Mouse (Mus musculus) left cerebral cortex, postnatal 4 days (tissue): Measurements from ENCODE around the gene Aldob. TPM values are rescaled to one million over a fixed set of nuclear protein-coding genes. Genes with fewer than 3 reads are reported as not detected.

Experiments
- DNase-seq: peaks from one replicate; pipeline ENCODE4 v3.0.0-alpha.2; 2022
- intact Hi-C: fragments of 180-260 bp; cut with DNase I; formaldehyde crosslinking; loops from one replicate; pipeline ENCODE4 v1.15.1; 2025
- total RNA-seq, 2 experiments: library from RNA; stranded (reverse); gene quantifications; 2 replicates each; pipeline ENCODE4 v1.2.3; 2021

Aldob gene
- under 1 TPM; 0.79 to 0.96 TPM for total RNA-seq

DNA sequence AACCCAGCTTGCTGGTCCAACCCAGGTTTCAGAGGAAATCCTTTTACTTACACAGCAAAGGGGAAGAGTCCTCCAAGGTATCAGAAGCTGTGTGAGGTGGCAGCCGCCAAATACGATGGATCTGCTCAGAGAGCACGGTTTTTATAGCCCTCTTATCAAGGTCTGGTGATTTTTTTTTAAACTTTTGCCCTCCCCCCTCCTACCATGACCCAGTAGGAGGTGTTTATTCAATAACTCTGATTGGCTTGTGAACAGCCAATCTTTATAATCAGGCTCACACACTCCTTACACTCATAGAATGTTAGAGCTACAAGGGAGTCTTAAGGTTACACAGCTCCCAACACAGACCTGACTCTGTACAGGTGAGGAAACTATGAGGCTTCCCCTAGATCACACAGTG lies at the start of gene Aldob:
Gene Aldob (minus strand): TSS at position 164 of the 400 bp plus-strand sequence.
- intact Hi-C loops: no loop called here
- DNase-seq: no peak

DNA sequence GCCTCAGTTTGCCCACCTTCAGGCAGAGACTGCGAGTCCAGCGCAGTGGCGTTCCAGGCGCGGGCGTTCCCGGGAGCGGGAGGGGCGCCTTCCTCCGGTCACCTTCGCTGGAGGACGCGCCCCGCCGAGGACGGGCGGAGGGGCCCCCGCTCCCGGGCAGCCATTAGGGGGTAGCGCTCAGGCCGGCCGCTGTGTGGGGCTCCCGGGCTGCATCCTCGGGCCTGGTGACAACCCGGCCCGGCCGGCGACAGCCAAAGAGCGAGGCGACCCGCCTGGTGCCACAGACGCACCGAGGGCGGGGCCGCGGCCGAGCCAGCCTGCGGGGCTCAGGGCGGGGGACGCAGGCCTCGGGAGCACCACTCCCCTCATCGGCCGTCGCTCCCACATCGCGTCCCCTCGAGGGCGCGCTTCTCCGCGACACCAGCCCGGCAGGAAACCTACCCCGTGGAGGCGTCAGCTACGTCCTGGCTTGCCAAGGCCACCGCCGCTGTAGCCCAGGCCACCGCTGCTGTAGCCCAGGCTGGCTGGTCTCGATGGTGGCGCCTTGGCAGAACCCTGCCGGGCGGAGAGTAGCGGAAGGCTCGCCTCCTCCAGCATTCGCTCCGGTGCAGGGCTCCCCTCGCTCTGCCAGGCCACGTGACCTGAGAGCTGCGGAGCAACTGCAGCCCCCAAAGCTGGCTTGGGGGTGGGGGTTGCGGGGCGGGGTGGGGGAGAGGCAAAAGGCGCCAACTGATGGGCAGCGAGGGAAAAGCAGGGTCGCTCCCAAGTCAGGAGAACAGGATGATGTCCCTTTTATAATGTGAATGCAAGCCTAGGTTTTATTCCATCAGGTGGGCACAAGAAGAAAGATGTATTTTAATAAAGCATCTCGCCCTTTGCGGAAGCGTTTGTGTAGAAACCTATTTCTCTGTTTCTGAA lies 48.1 kb upstream of the Aldob start, which contains the start of gene Tmem246:
Gene Tmem246 (minus strand): TSS at position 694 of the 918 bp plus-strand sequence.
- intact Hi-C loops: no loop called here
- peak; percentile 86 for DNase-seq

DNA sequence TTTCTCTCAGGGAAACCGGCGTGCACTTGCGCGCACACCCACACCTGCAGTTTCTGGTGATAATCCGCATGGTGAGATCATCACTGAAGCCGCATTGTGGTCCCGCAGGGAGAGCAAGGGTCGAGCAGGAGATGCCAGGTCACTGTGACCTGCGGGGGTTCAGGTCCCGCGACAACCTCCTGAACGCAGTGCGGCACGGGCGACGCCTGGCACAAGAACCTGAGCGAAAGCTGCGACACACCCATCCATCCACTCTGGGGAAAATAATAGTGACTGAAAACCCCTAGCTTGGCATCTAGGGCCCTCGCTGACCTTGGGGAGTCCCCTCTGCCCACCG lies 47.5 kb upstream of the Aldob start:
- peak; percentile 35 for DNase-seq
- intact Hi-C loops: no loop called here

DNA sequence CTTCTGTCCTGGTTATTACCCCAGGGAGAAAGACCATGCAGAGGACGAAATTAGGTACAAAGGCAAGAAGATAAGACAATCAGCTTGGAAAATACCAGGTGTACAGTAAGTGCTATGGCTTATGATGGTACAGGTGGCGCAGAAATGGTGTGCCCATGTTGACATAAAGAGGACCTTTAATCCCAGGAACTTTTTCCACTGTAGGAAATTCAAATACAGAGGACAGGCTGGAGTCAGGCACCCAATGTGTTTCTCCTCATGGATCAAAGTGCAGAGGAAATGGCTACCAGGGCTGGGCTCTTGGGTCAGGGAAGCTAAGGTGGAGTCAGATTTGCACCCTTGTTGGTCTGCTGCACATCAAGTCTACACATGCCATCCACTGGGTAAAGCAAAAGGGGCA lies 40.8 kb upstream of the Aldob start:
- intact Hi-C loops: no loop called here
- no peak for DNase-seq

DNA sequence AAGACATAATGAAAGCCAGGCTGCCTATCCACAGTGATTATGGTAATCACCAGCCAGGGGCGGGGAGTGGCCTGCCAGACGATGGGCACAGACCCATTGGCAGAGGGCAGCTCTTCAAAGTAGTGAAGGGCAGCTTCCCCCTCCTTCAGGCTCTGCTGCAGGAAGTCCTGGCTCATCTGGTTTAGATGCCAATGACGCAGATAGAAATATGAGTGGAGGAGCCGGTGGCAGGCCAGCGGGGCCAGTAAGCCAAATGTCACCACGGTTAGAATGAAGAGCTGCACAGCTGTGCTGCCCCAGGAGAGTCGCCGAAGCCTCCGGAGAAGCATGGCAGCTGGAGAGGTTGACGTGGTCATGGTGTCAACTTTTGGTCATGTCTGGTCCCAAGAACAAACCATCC lies 37.5 kb upstream of the Aldob start:
- no peak for DNase-seq
- intact Hi-C loops: no loop called here

DNA sequence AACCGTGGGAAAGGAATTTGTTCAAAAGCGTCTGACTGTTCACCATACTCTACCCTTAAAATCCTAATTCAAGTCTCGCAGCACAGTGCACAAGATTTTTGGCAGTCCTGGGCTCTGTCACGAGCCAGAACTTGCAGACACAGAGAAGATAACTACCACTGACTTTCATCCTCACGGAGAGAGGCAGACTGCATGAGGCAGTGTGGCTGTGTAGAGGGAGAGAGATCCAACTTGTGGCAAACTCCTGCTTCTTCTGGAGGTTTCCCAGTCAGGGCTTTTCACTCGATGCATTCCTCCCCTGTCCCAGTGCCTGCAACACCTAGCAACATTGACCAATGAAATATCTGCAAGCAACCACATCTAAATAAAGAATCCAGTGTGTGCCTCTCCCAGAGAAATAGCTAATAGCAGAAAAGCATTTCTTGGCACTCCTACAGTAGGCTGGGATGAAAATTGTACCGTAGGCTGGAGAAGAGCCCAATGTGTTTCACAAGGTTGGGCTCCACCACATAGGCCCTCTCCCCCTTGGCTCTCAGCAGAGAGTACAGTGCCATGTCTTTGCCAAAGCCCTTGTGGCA lies 36.3 kb upstream of the Aldob start:
- intact Hi-C loops: no loop called here

DNA sequence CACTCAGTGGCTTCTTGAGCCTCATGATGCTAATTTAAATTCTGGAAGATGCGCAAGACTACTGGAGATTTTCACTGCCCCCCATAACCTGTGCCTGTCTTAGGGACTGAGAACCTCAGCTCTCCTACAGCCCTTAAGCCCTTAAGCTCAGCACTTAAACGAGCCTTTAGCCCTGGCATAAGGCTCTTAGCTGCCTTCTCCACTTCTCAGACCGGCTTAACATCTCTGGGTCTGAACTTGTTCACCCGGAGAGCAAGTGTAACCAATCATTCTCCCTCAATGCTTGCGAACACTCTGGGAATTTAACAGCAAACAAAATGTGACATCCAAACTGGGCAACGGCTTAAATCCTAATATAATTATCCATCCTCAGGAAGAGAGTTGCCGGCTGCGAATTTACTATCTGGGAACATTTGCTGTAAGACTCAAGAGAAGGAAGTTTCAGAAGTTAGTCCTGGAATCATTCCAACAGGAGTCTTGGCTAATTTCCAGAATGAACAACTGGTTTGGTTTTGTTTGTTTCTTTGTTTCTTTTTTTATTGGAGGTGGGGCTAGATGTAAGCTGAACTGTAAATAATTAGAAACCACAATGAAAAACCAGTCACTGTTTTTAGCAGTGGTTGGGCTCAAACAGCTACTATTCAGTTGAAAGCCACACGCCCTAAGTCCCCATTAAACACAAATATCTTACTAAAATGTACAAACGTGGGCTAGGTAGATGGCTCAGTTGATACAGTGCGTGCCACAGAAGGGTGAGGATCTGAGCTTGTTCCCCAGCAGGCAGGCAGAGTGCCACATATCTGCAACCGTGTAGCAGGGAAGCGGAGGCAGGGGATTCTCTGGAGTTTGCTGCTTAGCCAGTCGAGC lies 34.9 kb upstream of the Aldob start:
- no peak for DNase-seq
- intact Hi-C loops: no loop called here

More for the DNA sequence above, 36.3 kb upstream of the Aldob start:
- DNase-seq: no peak

DNA sequence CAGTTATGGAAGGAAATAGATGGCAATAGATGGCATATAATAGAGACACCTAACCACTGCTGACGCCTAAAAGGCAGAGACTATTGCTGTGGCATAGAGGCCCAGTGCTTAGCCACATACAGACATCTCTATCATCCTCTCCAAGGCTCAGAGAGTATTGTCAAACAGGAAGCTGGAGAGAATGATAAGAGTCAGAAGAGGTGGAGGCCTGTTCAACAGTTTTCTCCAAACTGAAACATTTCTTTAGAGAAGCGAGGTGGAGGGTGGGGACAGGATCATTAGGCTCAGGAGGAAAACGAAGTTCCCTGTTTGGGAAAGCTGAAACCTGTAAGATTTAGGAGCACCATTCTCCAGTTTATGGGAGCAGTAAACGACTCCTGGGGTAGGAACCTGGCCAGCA lies 31.9 kb upstream of the Aldob start:
- intact Hi-C loops: no loop called here

DNA sequence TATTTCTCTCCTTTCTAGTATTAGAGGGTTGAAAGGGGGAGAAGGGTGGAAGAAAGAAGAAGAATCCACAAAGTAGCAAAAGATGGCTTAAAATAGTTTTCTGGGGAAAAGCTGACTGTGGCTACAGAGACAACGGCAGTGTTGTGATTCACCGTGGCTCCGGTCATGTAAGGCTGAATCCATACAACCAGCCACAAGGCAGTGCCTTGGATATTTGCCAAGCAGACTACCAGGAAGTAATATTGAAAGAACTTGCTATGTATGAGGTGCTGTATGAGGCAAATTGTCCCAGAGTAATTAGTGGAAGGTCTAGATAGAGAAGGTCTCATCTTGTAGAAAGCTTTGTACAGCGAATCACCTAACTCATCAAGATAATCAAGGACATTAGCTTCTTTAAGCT lies 22.8 kb upstream of the Aldob start:
- no peak for DNase-seq

More for the DNA sequence above, 31.9 kb upstream of the Aldob start:
- no peak for DNase-seq

DNA sequence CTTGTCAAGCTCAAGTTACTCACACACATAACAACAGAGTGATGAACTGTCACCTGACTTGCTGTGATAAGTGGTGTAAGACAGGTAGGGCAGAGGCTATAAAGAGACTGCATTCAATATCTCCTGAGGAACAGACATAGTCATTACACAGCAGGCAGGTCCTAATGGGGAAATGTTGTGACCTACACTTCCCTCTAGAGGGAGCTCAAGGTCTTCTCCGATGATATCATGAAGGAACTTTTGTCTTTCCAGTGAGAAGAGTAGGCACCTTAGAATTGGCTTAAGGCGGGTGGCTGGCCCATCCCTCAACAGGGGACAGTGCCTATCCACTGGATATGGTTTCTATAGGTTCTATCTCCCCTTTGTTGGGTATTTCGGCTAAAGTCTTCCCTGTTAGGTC lies 18.3 kb upstream of the Aldob start:
- DNase-seq: peak; percentile 41
- intact Hi-C loops: loop anchor here (2.0 kb wide), 1 partner anchor 59 kb away; no protein-coding TSS in a partner anchor

More for the DNA sequence above, 22.8 kb upstream of the Aldob start:
- intact Hi-C loops: no loop called here

DNA sequence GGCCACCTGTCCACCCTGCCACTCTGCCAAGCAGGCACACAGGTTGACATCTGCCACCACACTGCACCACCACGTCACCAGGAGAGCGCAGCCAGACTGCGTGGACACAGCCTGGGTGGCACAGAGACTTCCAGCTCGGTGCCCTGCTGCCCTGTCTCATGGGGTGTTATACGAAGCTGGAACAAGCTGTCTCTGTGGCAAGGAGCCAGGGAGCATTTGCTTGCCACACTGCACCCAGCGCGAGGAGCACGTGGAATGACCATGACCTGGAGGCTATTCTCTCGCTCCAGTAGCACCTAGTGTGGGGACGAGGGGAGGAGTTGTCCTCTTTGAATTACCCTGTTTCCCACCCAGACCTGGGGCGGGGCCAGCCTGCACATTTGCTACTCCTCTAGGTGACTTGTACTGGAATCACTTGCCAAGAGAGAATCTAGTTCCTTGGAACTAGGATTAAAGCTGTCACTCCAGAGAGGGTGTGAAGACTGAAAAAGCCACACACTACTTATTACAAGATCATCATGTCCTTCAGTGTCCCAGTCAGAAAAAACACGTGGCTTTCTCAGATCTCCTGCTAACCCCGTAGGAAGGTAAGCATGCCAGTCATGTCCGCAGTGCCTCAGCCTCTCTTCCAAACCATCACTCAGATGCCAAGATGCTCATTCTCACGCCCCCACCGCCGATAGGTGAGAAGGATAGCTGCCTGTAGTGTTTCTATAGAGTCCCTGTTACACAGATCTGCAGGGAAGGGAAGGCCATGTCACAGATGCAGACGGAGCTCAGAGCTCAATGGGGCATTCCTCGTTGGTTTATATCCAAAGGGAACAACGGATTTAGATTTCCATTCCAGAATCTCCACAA lies 10.8 kb upstream of the Aldob start:
- DNase-seq: peak; percentile 89
- intact Hi-C loops: no loop called here

DNA sequence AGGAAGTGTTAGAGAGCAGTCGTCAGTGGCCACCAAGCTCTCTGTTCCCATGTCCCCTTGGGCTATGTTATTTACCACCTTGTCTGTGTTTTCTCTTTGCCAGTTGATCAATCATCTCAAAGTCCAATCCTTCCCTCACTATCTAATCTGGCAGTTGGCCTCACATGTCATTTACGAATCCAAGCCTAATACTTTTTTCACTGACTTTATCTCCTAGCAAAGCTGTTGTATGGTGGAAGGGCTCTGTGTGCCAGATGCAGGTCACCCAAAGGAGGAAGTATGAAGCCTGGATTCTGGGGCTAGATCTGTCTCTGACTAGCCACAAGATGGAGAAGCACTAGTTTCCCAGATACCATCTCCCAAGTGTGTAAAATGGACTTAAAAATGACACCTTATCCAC lies 8.8 kb upstream of the Aldob start:
- DNase-seq: no peak
- intact Hi-C loops: no loop called here

DNA sequence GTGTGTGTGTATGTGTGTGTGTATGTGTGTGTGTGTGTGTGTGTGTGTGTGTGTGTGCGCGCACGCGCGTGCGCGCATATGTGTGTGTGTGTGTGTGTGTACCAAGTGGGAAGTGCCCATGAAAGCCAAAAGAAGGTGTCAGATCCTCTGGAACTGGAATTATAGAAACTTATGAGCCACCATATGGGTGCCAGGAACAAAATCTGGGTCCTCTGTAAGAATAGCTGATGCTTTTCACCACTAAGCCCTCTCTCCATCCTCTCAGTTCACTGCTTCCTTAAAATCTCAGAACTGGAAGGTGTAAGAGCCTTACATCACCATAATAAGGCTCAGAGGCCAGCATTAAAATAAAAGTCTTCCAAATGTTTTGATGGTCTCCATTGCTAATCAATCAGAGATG lies 8.0 kb upstream of the Aldob start:
- intact Hi-C loops: no loop called here

DNA sequence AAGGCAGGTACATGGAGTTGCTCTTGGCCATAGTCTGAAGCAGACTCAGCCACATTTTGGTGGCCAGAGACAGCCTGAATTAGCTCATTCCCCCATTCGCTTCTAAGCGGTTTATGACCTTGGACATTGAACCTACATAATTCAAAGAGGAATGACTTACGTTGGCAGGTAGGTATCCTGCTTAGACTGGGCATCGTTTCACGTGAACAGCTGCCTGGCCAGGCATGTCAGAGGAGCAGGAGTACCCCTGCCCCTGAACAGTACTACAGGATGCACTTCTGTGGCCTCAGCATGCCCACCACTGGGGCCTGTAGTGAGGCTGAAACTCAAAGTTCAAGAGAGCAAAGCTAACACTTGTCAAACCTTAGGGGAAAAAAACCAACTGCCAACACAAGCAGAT lies 4.0 kb upstream of the Aldob start:
- DNase-seq: no peak
- intact Hi-C loops: no loop called here

More for the DNA sequence above, 8.0 kb upstream of the Aldob start:
- DNase-seq: no peak

DNA sequence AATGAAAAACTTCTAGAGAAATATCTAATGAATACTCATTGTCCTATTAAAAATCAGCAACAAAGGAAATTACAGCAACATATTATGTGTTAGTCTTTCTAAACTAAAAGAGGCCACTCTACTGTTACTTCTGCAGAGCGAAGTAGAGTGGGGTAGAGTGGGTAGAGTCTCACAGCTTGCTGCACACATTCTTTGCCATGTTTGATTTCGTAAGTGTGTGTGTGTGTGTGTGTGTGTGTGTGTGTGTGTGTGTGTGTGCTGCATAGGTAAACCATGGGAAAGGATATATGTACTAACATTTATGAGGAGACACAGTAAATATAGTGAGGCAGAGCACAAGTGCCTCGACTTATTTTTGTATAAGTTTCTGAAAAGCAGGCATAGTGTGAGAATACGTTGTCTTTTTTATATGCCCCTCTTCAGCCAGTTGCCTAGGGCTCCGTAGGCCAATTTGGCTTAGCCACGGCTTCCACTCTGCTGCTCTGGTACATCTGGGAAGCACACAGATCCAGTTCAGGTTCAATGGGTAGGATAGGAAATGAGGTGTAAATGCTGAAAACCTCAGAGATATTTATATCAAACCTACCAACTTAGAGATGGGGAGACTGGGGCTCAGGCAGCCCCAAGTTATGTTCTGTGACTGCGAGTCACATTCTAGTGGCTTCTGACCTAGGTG lies 1.7 kb downstream of the Aldob start:
- DNase-seq: no peak
- intact Hi-C loops: no loop called here

DNA sequence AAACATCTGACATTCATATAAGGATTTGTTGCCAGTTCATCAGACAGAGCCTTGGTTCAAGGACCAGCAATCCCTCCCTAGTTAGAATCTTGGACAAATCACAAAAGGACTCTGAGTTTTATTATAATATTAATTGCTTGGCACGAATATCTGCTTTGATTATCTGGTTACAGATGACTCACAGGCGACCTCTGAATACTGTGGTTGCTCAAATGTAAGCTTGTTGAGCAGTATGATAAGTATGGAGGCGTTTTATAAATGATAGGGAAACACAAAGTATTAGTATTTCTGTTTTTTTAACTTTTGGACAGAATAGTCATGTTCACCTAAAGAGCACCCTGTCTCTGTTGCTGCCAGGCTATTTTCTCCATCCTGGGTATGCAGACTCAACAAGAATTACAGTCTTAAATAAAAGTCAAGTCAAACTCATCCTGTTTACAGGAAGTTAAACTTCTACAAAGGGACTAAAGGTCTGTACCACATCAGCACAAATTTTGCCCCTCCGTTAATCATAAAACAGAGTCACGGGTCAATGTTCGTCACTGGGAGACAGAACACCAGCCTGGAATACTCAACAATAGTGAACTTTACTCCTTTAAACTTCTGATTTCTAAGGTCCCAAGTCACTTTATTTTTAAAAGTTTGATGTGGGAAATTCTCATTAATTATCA lies 2.3 kb downstream of the Aldob start:
- DNase-seq: no peak
- intact Hi-C loops: no loop called here

DNA sequence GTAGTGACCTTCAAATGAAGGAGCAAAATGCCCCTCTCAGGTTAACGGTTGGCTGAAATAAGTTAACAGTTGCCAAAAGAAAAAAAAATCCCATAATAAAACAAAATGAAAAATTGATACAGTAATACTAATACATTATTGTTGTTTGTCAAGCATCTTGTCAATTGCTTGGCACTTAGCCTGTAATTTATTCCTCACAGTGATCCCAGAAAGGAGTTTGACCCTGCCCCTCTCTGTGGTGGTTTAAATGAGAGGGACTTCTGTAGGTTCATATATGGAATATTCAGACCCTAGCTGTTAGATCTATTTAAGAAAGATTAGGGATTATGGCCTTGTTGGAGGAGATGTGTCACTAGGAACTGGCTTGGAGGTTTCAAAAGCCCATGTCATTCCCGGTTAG lies 3.3 kb downstream of the Aldob start:
- intact Hi-C loops: no loop called here
- DNase-seq: no peak

DNA sequence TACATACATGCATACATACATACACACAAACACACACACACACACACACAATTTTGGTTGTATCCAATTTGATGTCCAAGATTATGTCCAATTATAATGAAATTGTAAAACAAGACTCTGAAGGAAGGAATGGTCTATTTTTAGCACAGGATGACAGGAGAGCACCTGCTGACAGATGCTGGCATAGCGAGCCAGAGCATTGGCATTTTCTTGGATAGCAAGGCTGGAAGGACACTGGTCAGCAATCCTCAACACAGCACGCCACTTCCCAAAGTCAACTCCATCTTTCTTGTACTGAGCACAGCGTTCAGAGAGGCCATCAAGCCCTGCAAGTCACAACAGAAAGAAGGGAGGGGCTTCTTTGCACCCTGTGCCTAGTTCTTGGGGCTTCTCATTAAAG lies 8.4 kb downstream of the Aldob start:
- intact Hi-C loops: no loop called here
- no peak for DNase-seq

DNA sequence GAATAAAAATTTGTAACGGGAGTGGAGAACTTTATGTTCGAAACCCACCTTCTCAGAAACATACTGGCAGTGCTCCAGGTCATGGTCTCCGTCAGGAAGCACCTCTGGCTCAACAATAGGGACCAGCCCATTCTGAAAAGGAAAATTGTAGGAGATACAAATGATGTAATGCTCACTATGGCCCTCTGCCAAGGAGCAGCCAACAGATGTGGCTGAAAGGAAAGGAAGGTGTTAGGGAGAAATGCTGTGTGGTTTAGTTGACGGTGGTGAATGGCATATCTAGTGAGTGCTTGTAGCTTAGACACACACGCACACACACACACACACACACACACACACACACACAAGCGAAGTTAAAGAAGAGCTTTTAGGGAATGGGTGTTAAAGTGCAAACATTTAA lies 9.7 kb downstream of the Aldob start:
- DNase-seq: no peak
- intact Hi-C loops: no loop called here
